15 mouse cellular contexts compared by ENCODE assay signal in the genomic region with DNA sequence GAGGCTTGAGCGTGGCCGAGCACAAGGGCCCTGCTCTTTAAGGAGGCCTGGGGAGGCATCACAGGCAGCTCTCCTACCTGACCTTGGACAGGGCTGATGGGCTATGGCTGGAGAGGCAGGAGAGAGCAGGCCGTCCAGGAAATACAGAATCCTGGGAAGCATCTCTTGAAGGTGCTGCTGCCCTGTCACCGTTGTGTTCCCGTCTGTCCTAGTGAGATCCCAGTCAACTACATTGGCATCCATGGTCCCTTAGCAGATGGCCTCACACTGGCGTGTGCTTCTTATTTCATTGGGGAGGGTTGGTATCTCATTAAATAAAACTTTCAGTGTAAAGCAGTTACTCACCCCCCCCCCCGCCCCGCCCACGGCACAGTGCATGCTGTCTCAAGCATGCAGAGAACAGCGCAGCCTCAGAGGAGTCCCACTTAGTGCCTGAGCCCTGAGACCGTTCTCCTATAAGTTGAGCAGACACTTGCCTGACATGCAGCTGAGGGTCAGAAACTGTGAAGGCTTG.
"Had no signal": no experiment of that assay in that cellular context is flagged by ENCODE, and none has a peak within 500 bp of the region (broad histone marks: within the 10 kb centered on the region; RNA-seq: fewer than 3 reads in every experiment).

No protein-coding gene starts in this region.

- H3K4me2 ChIP-seq: liver, embryonic 11.5 days; liver, embryonic 15.5 days; neural tube, embryonic 15.5 days had no signal

- H3K36me3 ChIP-seq: liver, embryonic 15.5 days; neural tube, embryonic 15.5 days had no signal

- ATAC-seq: lung, postnatal 0 days had no signal

- H3K9ac ChIP-seq: liver, embryonic 15.5 days; neural tube, embryonic 15.5 days had no signal

- H3K4me3 ChIP-seq: liver, embryonic 15.5 days; myocyte; neural tube, embryonic 15.5 days had no signal

- H3K27ac ChIP-seq: liver, embryonic 15.5 days; neural tube, embryonic 15.5 days had no signal

- H3K27me3 ChIP-seq: liver, embryonic 15.5 days; neural tube, embryonic 15.5 days had no signal

- DNase-seq: kidney, adult 8-10 months; kidney, postnatal 10 days; layer of hippocampus, postnatal 36 days; left cerebral cortex, postnatal 4 days; lung, adult 2 months; lung, postnatal 36 days; midbrain, embryonic 14.5 days; spleen, adult 18-20 months; thymus, adult 2 months; thymus, postnatal 25 days had no signal

- H3K9me3 ChIP-seq: liver, embryonic 15.5 days; neural tube, embryonic 15.5 days had no signal
